Mouse (Mus musculus): ENCODE measurements around the gene Gm21425.
"Not testable (repeated sequence)": the region's sequence is repeated elsewhere in the genome, so short reads cannot be mapped to it uniquely, and the experiment has no call there.

The Gm21425 gene

DNA sequence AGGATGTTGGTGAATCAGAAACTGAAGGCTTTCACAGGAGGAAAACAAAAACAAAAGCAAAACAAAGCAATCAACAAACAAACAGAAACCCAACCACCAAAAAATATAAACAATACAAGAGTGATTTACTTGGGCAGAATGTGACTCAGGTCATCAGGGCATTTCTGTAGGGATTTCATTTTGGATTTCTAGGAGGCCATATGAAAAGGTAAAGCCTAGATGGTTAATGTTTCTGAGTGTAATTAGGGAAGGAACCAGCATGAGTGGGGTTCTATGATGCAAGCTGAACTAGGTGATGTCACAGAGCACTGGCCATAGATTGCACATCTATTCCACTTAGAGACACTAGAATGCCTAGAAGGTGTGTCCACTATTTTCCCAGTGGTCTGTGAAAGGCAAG lies at the start of gene Gm21425:
TSS of gene Gm21425 (plus strand) at position 301 of the 400 bp plus-strand sequence.
- in situ Hi-C loops (cut with MboI, MseI), result not testable (repeated sequence)

DNA sequence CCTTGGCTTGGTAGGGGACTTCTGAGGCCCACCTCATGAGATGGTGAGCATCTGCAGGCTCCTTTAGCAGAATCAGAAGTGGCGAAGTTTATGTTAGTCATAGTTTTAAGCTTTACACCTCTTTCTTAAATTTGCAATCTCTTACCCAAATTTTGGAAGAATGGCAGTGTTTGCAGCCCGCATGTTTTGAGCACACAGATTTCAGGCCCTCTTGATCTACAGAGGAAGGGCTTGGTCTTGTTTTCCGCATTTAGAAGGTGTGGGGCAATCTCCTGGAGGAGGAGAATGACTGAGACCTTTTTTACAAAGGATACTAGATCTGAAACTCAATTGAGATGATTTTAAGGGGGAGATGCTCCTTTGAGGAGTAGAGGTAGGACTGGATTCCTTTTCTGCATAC lies 28.4 kb upstream of the Gm21425 start, which contains the start of gene Gm21891:
TSS of gene Gm21891 (minus strand) at position 101 of the 400 bp plus-strand sequence.
- in situ Hi-C loops (cut with MboI, MseI), result not testable (repeated sequence)
